Mouse (Mus musculus) A20 (cell line): ENCODE measurements around the gene Gm128.
A peak's percentile ranks its signal among the peaks of the same experiment; 100 is the strongest.

ENCODE experiments used
- DNase-seq: peaks from one replicate; pipeline ENCODE4 v3.0.0-alpha.2; 2011; ENCODE audit warnings: low read depth, low spot score

Gene Gm128

DNA sequence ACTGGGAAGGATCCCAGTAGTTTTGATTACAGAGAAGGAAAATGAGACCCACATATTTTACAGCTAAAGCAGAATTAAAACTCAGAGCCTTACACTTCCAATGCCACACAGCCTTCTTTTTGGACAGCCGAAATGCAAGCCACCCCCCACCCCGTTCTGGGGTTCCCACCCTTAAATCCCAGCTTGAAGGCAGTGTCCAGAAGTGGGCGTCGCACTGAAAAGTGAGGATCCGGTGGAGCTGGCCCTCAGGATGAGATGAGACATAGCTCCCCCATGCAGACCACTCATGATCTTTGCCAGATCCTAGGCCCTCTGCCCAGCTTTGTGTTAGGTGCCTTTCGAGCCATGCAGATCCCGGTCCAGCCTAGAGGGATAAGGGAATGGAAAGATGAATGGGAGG is at the start of gene Gm128:
Gm128 (minus strand) TSS at position 101 of the 400 bp plus-strand sequence.
- no peak for DNase-seq

DNA sequence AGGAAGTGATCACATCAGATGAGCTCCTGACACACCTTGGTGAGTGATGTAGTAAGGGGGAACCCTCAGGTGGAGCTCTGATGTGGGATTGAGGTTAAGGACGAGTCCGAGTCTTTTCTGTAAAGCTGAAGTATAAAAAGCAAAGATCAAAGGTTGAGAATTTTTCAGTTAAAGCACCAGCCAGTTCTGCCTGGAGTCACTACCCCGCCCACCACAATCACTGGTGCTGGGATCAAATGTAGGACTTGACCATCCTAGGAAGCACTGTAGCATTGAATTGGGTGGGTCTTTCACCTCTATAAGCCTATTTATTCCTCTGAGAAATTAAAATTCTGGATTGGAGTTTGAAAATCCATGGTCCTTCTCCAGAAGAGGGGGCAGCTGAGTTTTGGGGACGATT is 49.6 kb upstream of the Gm128 start:
- DNase-seq: no peak

DNA sequence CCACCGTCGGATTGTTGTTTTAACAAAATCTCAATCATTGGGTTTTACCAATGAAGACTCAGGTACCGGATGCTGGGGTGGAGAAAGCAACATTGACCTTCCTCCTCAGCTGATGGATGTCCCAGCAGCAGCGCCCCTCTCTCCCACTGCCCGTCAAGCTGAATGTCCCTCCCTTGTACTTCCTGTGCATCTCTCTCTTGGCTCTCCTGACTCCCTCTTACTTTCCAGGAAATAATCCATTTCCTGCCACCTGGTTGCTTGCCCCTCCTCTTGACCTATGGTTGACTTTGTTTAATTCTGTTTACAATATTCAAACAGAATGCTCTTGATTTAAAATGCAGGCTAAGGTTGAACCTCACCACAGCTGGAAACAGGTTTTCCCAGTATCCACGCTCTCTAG is 48.8 kb upstream of the Gm128 start:
- DNase-seq: no peak

DNA sequence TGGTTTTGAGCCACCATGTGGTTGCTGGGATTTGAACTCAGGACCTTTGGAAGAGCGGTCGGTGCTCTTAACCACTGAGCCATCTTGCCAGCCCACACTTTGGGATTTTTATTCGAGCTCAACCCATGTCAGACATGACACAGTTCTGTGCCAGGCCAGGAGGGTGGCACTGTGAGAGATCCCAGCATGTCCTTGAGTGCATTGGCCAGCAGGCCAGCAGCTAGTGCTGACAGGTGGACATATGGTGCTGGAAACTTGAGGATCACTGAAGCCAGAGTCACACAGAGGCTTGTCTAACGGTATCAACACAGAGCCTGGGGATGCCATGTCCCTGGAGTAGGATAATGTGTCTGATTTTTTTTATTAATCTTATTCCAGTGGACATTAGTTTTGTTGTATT is 48.0 kb upstream of the Gm128 start:
- DNase-seq: no peak

DNA sequence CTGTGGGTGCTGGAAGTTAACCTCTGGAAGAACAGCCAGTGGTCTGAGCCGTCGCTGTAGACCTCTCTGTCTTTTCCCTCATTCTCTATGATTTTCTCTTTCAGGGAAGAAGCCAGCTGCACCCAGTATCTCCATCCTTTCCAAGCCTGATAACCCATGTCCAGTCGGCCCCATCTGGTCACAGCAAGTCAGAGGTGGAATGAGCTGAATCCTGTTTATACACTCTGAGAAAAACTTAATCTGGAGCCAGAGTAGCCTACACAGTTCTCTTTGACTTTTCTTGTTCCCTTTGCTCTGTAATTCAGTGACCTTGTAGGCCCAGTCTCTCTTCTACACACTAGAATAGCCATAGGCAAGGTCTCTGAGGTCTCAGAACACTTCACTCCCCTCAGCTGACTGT is 46.1 kb upstream of the Gm128 start:
- DNase-seq: no peak

DNA sequence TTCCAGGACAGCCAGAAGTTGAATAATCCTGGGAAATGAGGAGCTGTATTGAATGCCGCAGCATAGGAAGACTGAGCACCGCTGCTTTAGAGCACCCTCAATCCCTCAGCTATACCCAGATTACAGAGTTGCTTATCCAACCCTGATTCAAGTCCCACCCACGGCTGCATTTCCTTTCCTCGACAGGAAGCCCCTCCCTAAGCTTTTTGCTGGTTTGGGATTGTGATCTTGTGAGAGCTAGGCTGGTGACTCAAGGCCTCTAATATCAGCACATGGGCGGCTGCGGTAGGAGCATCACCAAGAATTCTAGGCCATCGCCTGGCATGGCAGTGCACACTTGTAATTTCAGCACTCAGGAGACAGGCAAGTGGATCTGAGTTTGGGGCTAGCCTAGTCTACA is 45.1 kb upstream of the Gm128 start:
- no peak for DNase-seq

DNA sequence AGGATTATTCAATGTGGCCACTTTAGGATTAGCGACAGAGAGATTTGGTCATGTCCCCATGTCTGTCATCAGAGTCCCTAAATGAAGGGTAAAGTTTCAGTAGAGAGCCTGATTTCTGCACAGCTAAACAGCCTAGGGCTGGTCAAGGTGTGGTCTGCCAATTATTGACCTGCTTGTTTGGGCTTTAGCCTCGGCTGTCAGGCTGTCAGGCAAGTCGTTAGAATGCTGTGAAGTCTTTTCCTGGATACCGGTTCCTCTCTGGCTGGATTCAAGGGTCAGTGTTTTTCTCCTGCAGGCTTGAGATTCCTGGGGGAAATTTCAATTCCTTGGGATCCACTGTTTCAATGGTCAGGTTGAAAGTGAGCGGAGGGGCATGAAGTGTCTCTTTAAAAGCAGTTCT is 44.6 kb upstream of the Gm128 start:
- no peak for DNase-seq

DNA sequence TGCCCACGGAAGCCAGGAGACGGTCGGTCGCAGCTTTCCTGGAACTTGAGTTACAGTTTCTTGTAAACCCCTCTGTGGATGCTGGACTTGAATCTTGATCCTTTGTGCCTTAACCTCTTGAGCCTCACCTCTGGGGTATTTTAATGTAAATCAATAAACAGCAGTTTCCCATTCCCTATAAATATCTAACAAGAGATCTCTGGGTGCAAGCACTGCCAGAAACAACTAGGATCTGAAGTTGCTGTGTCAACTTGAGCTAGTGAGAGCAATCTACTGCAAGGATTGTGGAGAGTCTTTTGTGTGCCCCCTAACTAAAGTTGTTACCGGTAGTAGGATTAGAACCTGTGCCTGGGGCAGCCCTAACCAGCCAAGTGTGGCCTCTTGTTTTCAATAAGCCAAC is 44.0 kb upstream of the Gm128 start:
- no peak for DNase-seq

DNA sequence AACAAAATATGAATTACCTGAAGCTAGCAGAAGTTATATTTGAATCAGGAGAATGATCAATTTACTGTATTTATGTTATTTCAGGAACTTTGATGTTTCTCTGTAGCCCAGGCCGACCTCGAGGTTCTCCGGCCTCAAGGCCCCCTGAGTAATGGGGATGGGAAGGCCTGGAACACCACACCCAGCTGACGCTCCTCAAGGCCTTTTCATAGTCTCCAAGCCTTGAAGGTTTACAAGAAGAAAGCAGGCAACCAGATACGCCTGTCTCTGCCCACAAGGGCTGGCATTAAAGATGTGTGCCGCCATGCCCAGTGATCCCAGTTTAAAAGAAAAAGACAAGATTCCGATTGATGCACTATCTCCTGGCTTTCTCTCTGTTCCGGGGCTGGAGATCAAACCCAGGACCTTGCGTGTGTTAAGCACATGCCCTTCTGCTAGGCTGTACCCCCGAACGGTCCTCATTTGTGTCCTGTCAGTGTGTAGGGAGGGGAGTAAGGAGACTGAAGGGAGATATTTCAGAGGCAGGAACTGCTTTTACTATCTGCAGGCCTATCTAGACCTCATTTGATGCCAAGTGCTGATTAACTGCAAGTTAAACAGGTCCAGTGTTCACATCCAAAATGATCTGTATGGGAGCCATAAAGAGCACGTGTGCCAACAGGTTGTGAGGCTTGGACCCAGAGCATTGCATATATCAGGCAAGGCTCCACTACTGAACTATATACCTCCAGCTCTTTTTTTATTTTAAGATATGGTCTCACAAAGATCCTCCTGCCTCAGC is 43.3 kb upstream of the Gm128 start:
- no peak for DNase-seq

DNA sequence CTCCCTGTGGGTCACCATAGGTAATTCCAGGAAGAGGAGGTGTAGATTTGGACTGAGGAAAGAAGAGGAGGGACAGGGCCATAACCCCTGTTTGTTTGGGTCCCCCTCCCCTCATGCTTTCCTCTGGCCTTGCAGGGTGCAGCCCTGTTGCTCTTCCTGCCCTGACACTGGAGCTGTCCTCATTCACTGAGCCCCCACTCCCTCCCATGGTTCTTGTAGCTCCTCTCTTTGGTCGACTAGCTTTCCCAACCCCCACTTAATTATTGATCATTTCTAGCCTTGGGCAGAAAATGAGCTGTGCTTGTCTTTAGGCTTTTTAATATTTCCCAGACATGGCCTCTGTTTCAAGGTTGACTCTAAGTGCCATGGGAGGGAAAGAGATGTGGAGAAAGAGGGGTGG is 42.7 kb upstream of the Gm128 start:
- DNase-seq: no peak

DNA sequence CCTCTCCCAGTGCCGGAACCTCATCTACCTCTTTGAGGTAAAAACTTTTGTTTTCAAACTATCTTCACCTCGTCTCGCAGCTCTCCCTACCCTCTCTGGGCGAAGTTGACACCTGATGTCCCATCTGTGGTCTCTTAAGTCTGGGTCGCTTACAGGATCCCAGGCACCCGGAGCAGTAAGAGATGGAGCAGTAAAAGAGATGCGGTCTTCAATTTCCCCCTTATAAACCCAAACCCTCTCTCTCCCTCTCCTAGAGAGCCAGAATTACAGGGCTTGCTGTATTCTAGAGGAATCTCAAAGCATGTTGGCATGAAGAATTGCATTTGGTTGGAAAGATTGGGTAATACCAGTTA is 42.2 kb upstream of the Gm128 start:
- DNase-seq: no peak

DNA sequence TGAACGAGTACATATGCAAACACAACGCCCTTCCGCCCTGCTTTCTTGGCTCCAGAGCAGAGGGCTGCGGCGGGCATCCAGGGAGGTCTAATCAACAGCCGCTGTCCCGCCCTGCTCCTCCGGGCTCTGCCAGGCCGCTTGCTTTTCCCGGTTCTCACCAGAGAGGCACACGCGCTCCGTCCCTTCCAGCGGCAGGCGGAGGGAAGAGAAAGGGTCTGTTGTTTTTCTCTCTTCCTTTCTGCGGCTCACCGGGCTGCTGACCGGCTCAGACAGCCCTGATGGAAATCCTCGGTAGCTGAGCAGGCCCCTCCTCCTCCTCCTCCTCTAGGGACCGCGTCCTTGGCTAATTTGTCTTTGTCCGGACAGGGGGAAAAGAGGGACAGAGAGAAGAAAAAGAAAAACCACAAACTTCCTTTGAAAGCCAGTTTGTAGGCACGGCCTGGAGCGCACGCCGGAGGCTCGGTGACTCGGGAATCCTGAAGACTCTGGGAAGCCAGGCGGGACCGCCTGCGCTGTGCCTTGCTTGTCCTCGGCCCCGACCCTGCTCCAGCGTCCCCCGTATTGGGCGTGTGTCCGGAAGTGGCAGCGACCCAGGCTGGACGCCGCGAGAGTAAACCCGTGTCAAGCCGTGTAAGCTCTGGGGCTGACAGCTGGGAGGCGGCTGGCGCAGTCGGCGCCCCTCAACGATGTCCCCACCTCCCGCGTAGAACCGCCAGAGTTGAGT is 41.6 kb upstream of the Gm128 start:
- DNase-seq: peak; percentile 81

DNA sequence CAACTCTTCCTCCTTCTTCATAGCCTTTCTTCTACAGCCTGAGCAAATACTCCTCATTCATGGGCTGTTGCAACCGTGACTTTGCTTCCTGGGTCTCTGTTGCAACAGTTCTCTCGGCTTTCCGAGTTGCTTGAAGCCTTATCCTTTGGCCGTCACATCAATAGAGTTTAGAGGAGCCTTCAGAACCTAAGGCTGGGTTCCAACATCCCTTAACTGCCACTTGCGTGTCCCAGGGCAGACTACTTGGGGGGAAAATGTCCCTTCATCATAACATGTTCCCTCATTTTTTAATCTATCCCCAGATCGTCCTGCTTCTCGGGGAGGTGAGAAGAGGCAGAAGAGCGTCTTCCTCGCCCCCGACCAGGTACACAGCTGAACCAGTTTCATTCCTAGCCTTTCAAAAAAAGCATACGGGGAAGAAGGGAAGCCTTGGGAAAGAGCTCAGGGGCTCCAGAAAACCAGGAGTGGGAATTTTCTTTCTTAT is 41.0 kb upstream of the Gm128 start:
- peak; percentile 75 for DNase-seq

DNA sequence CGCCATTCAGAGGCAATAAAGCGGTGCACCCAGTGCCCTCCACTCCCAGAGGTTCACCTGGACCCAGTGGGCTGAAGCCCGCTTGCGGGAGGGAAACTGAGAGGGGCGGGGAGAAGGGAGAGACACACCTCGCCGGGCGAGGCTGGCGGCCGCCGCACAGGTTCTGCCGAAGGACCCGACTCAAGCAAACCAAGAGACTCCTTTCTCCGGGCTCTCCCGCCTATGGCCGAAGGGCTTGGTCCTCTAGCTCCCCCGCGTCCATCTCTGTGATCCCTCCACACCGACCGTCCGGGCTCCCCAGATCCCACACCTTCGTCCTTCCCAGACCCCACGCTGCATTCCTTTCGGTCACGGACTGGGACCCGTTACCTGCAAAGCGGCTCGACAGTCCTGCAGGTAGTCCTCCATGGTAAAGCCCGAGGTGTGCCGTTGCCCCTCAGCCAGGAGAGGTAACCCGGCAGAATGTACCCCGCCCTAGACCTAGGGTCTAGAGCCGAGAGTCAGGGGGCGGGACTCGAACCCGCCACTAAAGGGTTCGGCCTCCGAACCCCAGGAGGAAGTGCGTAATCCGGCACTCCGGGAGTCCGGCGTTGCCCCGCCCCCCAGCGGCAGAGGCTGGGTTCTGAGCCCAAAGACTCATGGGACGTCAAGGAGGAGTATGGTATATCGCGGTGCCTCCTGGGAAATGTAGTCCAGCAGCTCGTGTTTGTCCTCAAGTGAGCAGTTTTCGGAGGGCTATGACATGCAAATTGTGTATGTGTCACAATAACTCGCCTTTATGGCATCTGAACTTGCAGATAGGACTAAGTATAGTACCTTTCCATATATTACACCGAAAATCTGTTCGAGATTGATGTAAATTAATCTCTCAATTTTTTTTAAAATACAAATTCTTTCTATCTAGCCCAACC is 40.1 kb upstream of the Gm128 start, which contains the start of the genes Mindy1 and Prune1:
Mindy1 (plus strand) TSS at position 130 of the 911 bp plus-strand sequence.
Prune1 (minus strand) TSS at position 861 of the 911 bp plus-strand sequence.
- DNase-seq: peak; percentile 99

DNA sequence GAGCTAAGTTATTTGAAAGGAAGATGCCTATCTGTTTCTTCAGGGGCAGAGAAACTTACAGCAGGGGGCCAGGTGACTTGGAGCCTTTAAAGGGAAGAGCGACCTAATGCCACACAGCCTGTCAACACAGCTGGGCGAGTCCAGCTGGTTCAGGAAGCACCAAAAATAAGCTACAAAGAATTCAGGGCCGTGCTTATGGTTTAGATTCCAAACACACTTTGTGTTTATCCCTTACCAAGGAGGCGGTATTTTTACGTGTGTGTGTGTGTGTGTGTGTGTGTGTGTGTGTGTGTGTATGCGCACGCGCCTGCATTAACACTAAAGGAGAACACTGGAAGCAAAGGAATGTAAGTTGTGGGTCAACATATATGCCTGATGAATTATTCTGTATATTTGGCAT is 39.3 kb upstream of the Gm128 start:
- peak; percentile 68 for DNase-seq

DNA sequence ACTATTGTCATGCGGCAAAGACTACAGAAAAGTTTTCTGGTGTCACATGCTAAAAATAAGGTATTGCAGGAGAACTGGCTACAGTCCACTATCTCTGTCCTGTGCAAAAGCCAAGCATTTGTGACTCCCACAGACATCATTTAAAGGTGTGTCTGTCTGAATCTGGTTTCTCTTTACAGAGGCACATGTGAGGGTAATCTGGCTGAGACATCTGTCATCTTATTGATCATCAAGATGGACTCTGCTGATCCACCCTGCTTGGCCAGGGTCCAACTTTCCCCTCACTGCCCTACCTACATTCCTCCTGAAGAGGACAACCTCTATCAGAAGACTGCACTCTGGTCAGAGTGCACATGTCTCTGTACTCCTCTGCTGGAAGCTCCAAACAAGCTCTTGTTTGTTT is 35.8 kb upstream of the Gm128 start:
- no peak for DNase-seq

DNA sequence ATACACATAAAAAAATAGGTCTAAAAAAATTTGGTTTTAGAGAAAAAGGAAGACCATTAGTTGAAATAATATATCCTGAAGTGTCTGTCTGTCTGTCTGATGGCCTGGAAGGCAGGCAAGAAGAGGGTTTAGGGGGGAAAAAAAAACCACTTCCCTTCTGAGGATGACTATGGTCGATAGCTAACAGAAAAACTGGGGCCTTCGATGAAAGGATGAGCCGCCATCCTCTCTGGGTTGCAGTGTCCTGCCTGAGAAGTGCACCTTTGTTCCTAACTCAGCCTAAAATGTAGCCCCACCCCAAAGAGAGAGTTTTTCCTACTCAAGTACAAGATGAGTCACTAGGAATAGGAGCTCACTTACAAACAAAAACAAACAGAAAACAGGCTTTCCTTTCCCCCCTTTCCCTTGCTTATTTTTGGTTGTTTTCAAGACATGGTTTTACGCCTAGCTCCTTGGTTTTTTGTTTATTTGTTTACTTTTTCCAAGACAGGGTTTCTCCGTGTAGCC is 35.1 kb upstream of the Gm128 start:
- no peak for DNase-seq

DNA sequence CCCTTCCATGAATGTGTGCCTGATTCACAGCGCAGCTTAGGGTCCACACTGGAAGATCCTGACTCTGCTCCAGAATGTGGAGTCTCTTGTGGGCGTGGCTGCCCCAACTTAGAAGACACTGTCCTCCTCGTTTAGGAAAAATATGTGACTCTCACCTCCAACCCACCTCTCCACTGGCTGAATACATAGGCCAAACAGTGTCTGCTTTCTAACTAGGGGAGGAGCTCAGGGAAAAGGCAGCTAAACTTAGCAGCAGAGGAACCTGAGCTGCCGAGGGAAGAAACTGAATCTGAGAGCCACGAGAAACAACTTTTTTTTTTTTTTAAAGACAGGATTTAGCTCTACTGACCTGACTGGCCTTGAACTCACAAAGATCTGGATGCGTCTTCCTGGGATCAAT is 33.8 kb upstream of the Gm128 start:
- no peak for DNase-seq

DNA sequence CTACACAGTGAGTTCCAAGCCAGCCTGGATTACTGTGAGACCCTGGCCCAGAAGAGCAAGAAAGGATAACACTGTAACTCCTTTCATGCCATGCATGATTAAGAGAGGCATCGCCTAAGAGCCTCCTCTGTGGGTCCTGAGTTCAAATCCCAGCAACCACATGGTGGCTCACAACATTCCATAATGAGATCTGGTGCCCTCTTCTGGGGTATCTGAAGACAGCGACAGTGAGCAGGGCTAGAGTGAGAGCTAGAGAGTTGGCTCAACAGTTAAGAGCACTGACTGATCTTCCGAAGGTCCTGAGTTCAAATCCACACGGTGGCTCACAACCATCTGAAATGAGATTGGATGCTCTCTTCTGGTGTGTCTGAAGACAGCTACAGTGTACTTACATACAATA is 33.1 kb upstream of the Gm128 start:
- no peak for DNase-seq

DNA sequence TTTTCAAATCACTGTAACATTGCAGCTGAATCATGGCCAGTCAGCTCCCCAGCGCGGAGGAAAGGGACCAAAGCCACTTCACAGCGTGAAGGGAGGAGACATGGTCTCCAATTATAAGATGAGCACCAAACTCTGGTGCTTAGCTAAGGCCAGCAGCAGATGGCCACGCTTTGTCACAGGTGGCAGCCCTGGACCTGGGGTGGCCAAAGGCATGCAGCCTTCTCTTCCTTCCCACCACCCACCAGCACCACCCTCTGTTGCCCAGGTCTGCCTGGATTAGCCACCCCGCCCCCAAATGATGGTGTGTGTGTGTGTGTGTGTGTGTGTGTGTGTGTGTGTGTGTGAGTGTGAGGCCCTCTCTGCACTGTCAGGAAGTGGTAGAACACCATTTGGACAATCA is 32.1 kb upstream of the Gm128 start:
- DNase-seq: no peak

DNA sequence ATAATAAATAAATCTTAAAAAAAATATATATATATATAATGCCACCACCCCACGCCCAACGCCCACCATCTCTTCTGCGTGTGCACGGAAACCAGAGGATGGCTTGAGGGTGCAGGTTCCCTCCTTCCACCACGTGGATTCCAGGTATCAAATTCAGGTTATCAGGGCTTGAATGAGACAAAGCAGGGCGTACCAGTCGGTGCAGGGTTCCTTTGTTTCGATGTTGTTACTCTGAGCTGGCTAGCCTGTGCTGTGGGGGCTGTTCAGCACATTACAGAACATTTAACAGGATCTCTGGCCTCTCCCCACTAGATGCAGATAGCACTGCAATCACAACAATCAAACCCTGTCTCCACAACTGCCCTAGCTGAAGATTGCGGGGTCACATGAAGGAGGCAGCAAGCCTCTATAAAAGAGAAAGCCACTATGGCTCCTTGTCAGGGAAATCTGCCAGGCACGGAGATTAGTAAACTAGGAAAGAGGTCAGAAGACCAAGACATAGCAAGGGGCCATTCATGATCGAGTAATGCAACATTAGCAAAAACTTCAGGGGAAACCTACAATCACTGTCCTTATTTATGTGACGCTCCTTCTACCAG is 29.5 kb upstream of the Gm128 start:
- DNase-seq: no peak
